ENCODE assay signal across 8 mouse cellular contexts in genomic region chr12:8521375-8522047, GRCm38 (mm10). TPM values are rescaled to one million over a fixed set of nuclear protein-coding genes. Genes with fewer than 3 reads are reported as not detected.
DNase-seq lines count a peak whose midpoint lies in the region; ATAC-seq and TF ChIP-seq lines count a peak whose summit lies in the region.

No protein-coding gene starts in this region.

- CTCF ChIA-PET in Patski (lab: Charles Lee), result interaction anchor here (0.8 to 1.7 kb wide), 3 partner anchors 11 to 164 kb away, joined by 3 to 4 read pairs (median 4); no protein-coding TSS in a partner anchor

- peak; percentile 30 for DNase-seq in neural tube, embryonic 10.5 days (ENCODE audit: extremely low spot score, low spot score)
- DNase-seq in Patski (ENCODE audit: low read depth, low spot score), result no peak
- peak; percentile 47 for DNase-seq in liver, embryonic 13.5 days
- peak; percentile 85 for DNase-seq in skeletal muscle tissue, adult 2 months (ENCODE audit: low read depth, low spot score)

- ATAC-seq in neural tube, embryonic 15.5 days (ENCODE audit: low FRiP score), result no peak
- ATAC-seq in Patski, result peak; percentile 48
- 0 out of 2 replicates have a peak, but pooled peaks have one; percentile 6 for ATAC-seq in erythroid progenitor cell, adult 5-6 weeks (replicated peaks; ENCODE audit: low FRiP score, poor library complexity, severe bottlenecking)
- peak; percentile 96 for ATAC-seq in inflammation-experienced regulatory T-cells, adult 6 months
- peak; percentile 76 for ATAC-seq in liver, embryonic 13.5 days (ENCODE audit: low read depth)
- ATAC-seq in midbrain, embryonic 13.5 days, result no peak

- in situ Hi-C loops in Patski (cut with MboI; ENCODE audit: low pct_unique_long_range_greater_than_20kb), result no loop called here

- no peaks in the 10 kb centered on the region for H3K9me3 ChIP-seq in neural tube, embryonic 15.5 days (replicated peaks)
- H3K9me3 ChIP-seq in liver, embryonic 13.5 days (replicated peaks), result no peaks in the 10 kb centered on the region
- no peaks in the 10 kb centered on the region for H3K9me3 ChIP-seq in midbrain, embryonic 13.5 days

- no peaks in the 10 kb centered on the region for H3K27me3 ChIP-seq in neural tube, embryonic 15.5 days (replicated peaks)
- H3K27me3 ChIP-seq in Patski, result no peaks in the 10 kb centered on the region
- no peaks in the 10 kb centered on the region for H3K27me3 ChIP-seq in liver, embryonic 13.5 days
- no peaks in the 10 kb centered on the region for H3K27me3 ChIP-seq in midbrain, embryonic 13.5 days

- H3K4me1 ChIP-seq in neural tube, embryonic 15.5 days, result no peaks in the 10 kb centered on the region
- peaks cover 20% of the 10 kb centered on the region for H3K4me1 ChIP-seq in liver, embryonic 13.5 days (replicated peaks)
- no peaks in the 10 kb centered on the region for H3K4me1 ChIP-seq in midbrain, embryonic 13.5 days (replicated peaks)

- H3K4me3 ChIP-seq in neural tube, embryonic 15.5 days (replicated peaks), result no peak overlapping the region
- peak overlapping the region; percentile 21; the same call in 1 of the 2 replicates for H3K4me3 ChIP-seq in liver, embryonic 13.5 days (replicated peaks)
- no peak overlapping the region for H3K4me3 ChIP-seq in midbrain, embryonic 13.5 days (replicated peaks)

- POLR2A ChIA-PET in Patski (lab: Charles Lee), result no interaction called here

- WGBS in neural tube, embryonic 15.5 days, result 70% methylated on average over 12 of the region's 12 CpGs
- 10% methylated on average over 12 of the region's 12 CpGs for WGBS in liver, embryonic 13.5 days (ENCODE audit: insufficient replicate concordance)
- WGBS in midbrain, embryonic 13.5 days, result 60% methylated on average over 11 of the region's 12 CpGs

- H3K27ac ChIP-seq in neural tube, embryonic 15.5 days (replicated peaks), result no peak overlapping the region
- peak overlapping the region; percentile 13; the same call in 1 of the 2 replicates for H3K27ac ChIP-seq in liver, embryonic 13.5 days
- no peak overlapping the region for H3K27ac ChIP-seq in midbrain, embryonic 13.5 days

- no peak for TF ChIP-seq CTCF in Patski (IDR thresholded peaks at IDR 0.05)

- H3K4me2 ChIP-seq in neural tube, embryonic 15.5 days, result no peak overlapping the region
- H3K4me2 ChIP-seq in liver, embryonic 13.5 days, result peak overlapping the region; percentile 38
- no peak overlapping the region for H3K4me2 ChIP-seq in midbrain, embryonic 13.5 days (replicated peaks)

- no peaks in the 10 kb centered on the region for H3K36me3 ChIP-seq in neural tube, embryonic 15.5 days
- H3K36me3 ChIP-seq in liver, embryonic 13.5 days, result no peaks in the 10 kb centered on the region
- H3K36me3 ChIP-seq in midbrain, embryonic 13.5 days, result no peaks in the 10 kb centered on the region

- H3K9ac ChIP-seq in neural tube, embryonic 15.5 days (replicated peaks), result no peak overlapping the region
- no peak overlapping the region for H3K9ac ChIP-seq in liver, embryonic 13.5 days
- no peak overlapping the region for H3K9ac ChIP-seq in midbrain, embryonic 13.5 days (replicated peaks)

RNA-seq across cellular contexts. Expression of gene Rhob, which starts 21.7 kb away (rescaled TPM):
- polyA plus RNA-seq in neural tube, embryonic 15.5 days (2015; fragmentation: Nextera tagmentation; extraction: Ambion mirVana), result 77.0 and 91.1 TPM in 2 replicates
- polyA plus RNA-seq in Patski (2021), result 217 TPM
- 8.3 and 23.5 TPM in 2 replicates for total RNA-seq in erythroid progenitor cell, adult 5-6 weeks (2015; ENCODE audit: low replicate concordance)
- 5.4 and 5.5 TPM in 2 replicates for total RNA-seq in erythroid progenitor cell, adult 5-6 weeks (2017; ENCODE audit: low replicate concordance)
- polyA plus RNA-seq in inflammation-experienced regulatory T-cells, adult 6 months (2017; shearing (Covaris generic)), result 1 to 10 TPM in 2 of 3 experiments, under 1 TPM in 1; 0.15 to 2.8 (median 1.7) TPM
- polyA plus RNA-seq in liver, embryonic 13.5 days (2015; fragmentation: Nextera tagmentation; extraction: Ambion mirVana), result 6.0 and 7.1 TPM in 2 replicates
- polyA plus RNA-seq in midbrain, embryonic 13.5 days (2015; fragmentation: Nextera tagmentation; extraction: Ambion mirVana), result 55.1 and 67.8 TPM in 2 replicates

Comparison
In these comparisons a context has a peak if more than half of its experiments do, and no peak if none do; other contexts are left out.
1. ATAC-seq: peak in Patski (single experiment), erythroid progenitor cell, adult 5-6 weeks (single experiment), inflammation-experienced regulatory T-cells, adult 6 months (single experiment) and liver, embryonic 13.5 days (single experiment); none in neural tube, embryonic 15.5 days (single experiment) and midbrain, embryonic 13.5 days (single experiment).